Mouse (Mus musculus): Measurements from ENCODE around the gene Tom1l2. TPM values are rescaled to one million over a fixed set of nuclear protein-coding genes. Genes with fewer than 3 reads are reported as not detected.

Tom1l2 gene
- total and polyA plus RNA-seq, 3 experiments, result 4.8 to 10.4 (median 10.4) TPM

- H3K4me1 ChIP-seq (ENCODE audit: control insufficient read depth in 1 of 2, insufficient read depth in 2 of 2), result peaks cover 42 to 75% of the 10 kb centered on the region in 2 experiments
- in situ Hi-C loops (cut with MboI; ENCODE audit: low pct_ligation_motif_present, low pct_unique_long_range_greater_than_20kb, low sequenced_read_pairs) (loop anchor here (5.0 kb wide), 1 partner anchor 78 kb away; the partner anchor contains the start of gene Rai1), dilution Hi-C loops (cut with MboI; ENCODE audit: extremely low pct_ligation_motif_present, extremely low pct_unique_long_range_greater_than_20kb, low sequenced_read_pairs) (no loop called here)
- H3K4me2 ChIP-seq (ENCODE audit: insufficient read depth, low read depth, poor library complexity, severe bottlenecking), result no peak overlapping the region
- TF ChIP-seq TBP (conservative IDR thresholded peaks at IDR 0.05; ENCODE audit: low read depth, low read length) (no peak), SMC3 (IDR thresholded peaks at IDR 0.05; ENCODE audit: low read depth, low read length) (no peak), E2F4 (IDR thresholded peaks at IDR 0.05; ENCODE audit: insufficient replicate concordance, low read depth, low read length) (no peak), MAZ (IDR thresholded peaks at IDR 0.05; ENCODE audit: low read depth, low read length) (no peak), IRF4 (IDR thresholded peaks at IDR 0.05; ENCODE audit: low read depth, low read length) (no peak), CHD2 (IDR thresholded peaks at IDR 0.05; ENCODE audit: low read length) (no peak), HCFC1 (IDR thresholded peaks at IDR 0.05; ENCODE audit: low read depth, low read length) (no peak)
- no peaks in the 10 kb centered on the region for H3K79me2 ChIP-seq (replicated peaks; ENCODE audit: control insufficient read depth, extremely low read depth, insufficient read depth, poor library complexity, severe bottlenecking)
- H3K4me3 ChIP-seq (replicated peaks in 1 of 3; ENCODE audit: low read depth in 2 of 3, low read length in 2 of 3, poor library complexity in 1 of 3), result no peak overlapping the region
- peaks cover 33 to 46% of the 10 kb centered on the region in 2 experiments for H3K36me3 ChIP-seq (replicated peaks in 1 of 2; ENCODE audit: control insufficient read depth in 1 of 2, insufficient read depth in 1 of 2, low read length in 1 of 2)
- peak; percentile 83 for DNase-seq (ENCODE audit: extremely low read depth)
- H3K27ac ChIP-seq (ENCODE audit: insufficient read depth, low read depth), result no peak overlapping the region
- no peaks in the 10 kb centered on the region for H3K9me3 ChIP-seq (replicated peaks; ENCODE audit: low read length)
- H3K27me3 ChIP-seq (replicated peaks), result no peaks in the 10 kb centered on the region
- no peak overlapping the region for H3K9ac ChIP-seq (ENCODE audit: insufficient read depth, low read depth)
Measured at GRCm38 (mm10) chr11:60185396-60186231, 167.1 kb downstream of the Tom1l2 start.

- H3K27me3 ChIP-seq (replicated peaks), result no peaks in the 10 kb centered on the region
- no peak overlapping the region for H3K9ac ChIP-seq (ENCODE audit: insufficient read depth, low read depth)
- TF ChIP-seq RCOR1 (conservative IDR thresholded peaks at IDR 0.05; ENCODE audit: low read depth, low read length), result no peak
- TF ChIP-seq SIN3A (IDR thresholded peaks at IDR 0.05; ENCODE audit: low read length), result peak; percentile 16; the same call in 1 of the 2 replicates
- H3K27ac ChIP-seq (ENCODE audit: insufficient read depth, low read depth), result no peak overlapping the region
- H3K79me2 ChIP-seq (replicated peaks; ENCODE audit: control insufficient read depth, extremely low read depth, insufficient read depth, poor library complexity, severe bottlenecking), result no peaks in the 10 kb centered on the region
- H3K4me2 ChIP-seq (ENCODE audit: insufficient read depth, low read depth, poor library complexity, severe bottlenecking), result no peak overlapping the region
- in situ Hi-C loops (cut with MboI; ENCODE audit: low pct_ligation_motif_present, low pct_unique_long_range_greater_than_20kb, low sequenced_read_pairs) (loop anchor here (5.0 kb wide), 2 partner anchors 57 to 77 kb away; partner anchors contain the start of gene Rai1), dilution Hi-C loops (cut with MboI; ENCODE audit: extremely low pct_ligation_motif_present, extremely low pct_unique_long_range_greater_than_20kb, low sequenced_read_pairs) (no loop called here)
- peak; percentile 92 for DNase-seq (ENCODE audit: extremely low read depth)
- H3K4me3 ChIP-seq (replicated peaks in 1 of 3; ENCODE audit: low read depth in 2 of 3, low read length in 2 of 3, poor library complexity in 1 of 3), result no peak overlapping the region
- H3K4me1 ChIP-seq (ENCODE audit: control insufficient read depth in 1 of 2, insufficient read depth in 2 of 2), result peaks cover 34 to 65% of the 10 kb centered on the region in 2 experiments
- H3K36me3 ChIP-seq (replicated peaks in 1 of 2; ENCODE audit: control insufficient read depth in 1 of 2, insufficient read depth in 1 of 2, low read length in 1 of 2), result peaks cover 33 to 46% of the 10 kb centered on the region in 2 experiments
- H3K9me3 ChIP-seq (replicated peaks; ENCODE audit: low read length), result no peaks in the 10 kb centered on the region
Measured at GRCm38 (mm10) chr11:60184346-60185325, 168.1 kb downstream of the Tom1l2 start.
